Mouse (Mus musculus) right cerebral cortex, postnatal 4 days (tissue): ENCODE data around the gene Bsdc1.
A peak's percentile ranks its signal among the peaks of the same experiment; 100 is the strongest.
"Not testable (repeated sequence)": the region's sequence is repeated elsewhere in the genome, so short reads cannot be mapped to it uniquely, and the experiment has no call there.

ENCODE experiments used
- DNase-seq: peaks from one replicate; pipeline ENCODE4 v3.0.0-alpha.2; 2022

The Bsdc1 gene

GRCm38 (mm10) chr4:129514300-129514898, 53.0 kb downstream of the Bsdc1 start:
- peak; percentile 89 for DNase-seq

DNA sequence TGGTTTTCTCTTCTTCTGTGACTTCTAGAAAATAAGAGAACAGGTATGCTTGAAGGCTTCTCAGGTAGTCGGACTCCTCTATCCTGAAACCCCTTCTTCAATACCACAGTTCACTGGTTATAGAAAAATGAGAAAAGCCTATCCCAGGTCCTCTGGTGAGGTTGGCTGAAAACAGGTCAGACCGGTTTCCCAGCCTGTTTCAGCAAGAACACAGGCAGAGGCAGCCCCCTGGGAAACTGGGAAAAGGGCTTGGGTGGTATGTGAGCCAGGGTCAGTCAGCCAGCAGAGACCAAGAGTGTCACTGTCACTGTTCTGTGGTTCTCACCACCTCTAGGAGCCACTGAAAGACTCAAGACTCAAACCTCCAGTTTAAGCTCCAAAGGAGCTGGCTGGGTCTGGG, 55.5 kb downstream of the Bsdc1 start:
- DNase-seq: no peak

DNA sequence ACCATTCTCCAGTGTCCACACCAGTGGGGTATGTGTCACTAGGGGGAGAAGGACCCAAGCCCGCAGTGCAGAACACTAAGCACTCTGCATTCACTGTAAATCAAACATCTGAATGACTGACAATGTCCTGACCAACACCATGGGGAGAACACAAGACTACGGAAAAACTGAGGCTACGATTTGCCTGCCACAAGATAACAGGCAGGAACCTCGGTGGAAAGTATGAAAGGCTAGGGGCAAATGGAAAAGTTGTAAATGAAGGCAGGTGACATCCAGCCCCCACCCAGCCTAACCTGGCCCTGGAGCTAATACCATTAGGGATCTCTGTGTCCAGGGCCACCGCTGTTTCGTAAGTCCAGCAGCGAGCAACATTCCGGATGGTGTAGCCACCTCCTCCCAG, 57.1 kb downstream of the Bsdc1 start:
- no peak for DNase-seq

DNA sequence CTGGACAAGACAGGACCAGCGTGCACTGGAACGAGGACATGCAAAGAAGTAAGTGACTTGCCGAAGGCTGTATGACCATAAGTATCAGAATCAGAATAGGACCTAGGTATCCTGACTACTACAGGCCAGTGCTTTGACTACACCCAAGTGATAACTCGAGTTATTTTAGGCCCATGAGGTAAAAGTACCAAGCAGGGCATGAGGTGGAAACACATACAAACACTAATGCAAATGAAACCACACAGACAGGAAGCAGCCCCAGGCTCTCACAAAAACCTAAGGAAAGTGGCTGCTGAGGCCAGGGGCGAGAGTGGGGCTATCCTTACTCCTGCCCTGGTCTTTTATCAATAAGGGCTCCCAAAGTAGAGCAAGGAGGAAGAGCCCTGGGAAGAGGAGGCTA, 64.0 kb downstream of the Bsdc1 start:
- no peak for DNase-seq

- DNase-seq: no peak
Observed at GRCm38 (mm10) chr4:129525889-129526288, 64.5 kb downstream of the Bsdc1 start.

- DNase-seq: not testable (repeated sequence)
Observed at GRCm38 (mm10) chr4:129528901-129529300, 67.5 kb downstream of the Bsdc1 start.
